Mouse (Mus musculus) C2C12 (cell line): ENCODE measurements around the gene Cfap299.
A peak's percentile ranks its signal among the peaks of the same experiment; 100 is the strongest.

Experiments used
- CEBPB ChIP-seq: IDR thresholded peaks from one replicate; pipeline ENCODE4 v1.6.1; 2011; ENCODE audit warnings: low read depth, mild to moderate bottlenecking, control low read depth, moderate library complexity
- CTCF ChIP-seq: IDR thresholded peaks from one replicate; pipeline ENCODE4 v1.5.1; 2011; ENCODE audit not compliant: control insufficient read depth, insufficient read depth, insufficient read length
- FOSL1 ChIP-seq: IDR thresholded peaks from one replicate; pipeline ENCODE4 v1.8.0; 2011; ENCODE audit warnings: mild to moderate bottlenecking, low read length; ENCODE audit not compliant: poor library complexity, insufficient read depth, severe bottlenecking
- MAX ChIP-seq: IDR thresholded peaks from one replicate; pipeline ENCODE4 v1.6.1; 2011; ENCODE audit warnings: mild to moderate bottlenecking, control low read depth
- MYOD1 ChIP-seq: IDR thresholded peaks from one replicate; pipeline ENCODE4 v1.6.1; 2011; ENCODE audit warnings: low read depth; ENCODE audit not compliant: control insufficient read depth, insufficient read length
- MYOG ChIP-seq: IDR thresholded peaks from one replicate; pipeline ENCODE4 v1.6.1; 2011; ENCODE audit not compliant: control insufficient read depth, insufficient read length; ENCODE audit errors: extremely low read depth

DNA sequence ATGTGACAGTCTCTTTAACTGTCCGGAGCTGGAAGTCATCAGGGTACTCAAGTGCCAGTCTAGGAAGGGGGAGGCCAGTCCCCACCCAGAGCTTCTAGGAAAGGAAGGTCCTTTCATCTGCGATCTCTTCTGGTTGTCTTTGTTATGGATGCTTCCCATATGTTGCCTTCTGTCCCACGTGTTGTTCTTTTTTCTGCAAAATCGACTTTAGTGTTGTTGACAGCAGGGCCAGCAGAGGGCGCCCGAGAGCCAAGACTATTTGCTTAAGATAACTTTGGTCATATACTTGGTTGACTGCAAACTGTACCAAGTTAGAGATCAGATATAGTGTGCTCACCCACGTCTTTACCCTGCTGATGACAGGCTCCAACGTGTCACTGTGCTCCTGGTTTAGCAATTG lies 19.5 kb downstream of the Cfap299 start:
- no peak for TF ChIP-seq FOSL1
- no peak for TF ChIP-seq MYOG
- peak; percentile 37 for TF ChIP-seq CTCF
- no peak for TF ChIP-seq MYOD1
- TF ChIP-seq CEBPB = no peak
- no peak for TF ChIP-seq MAX
